ENCODE assay signal across 20 mouse cellular contexts in genomic region chr11:4069664-4070063, GRCm38 (mm10). TPM values are rescaled to one million over a fixed set of nuclear protein-coding genes. Genes with fewer than 3 reads are reported as not detected.
A peak's percentile ranks its signal among the peaks of the same experiment; 100 is the strongest.
DNase-seq lines count a peak whose midpoint lies in the region; ATAC-seq and TF ChIP-seq lines count a peak whose summit lies in the region.
"Had no signal": no experiment of that assay in that cellular context is flagged by ENCODE, and none has a peak within 500 bp of the region (broad histone marks: within the 10 kb centered on the region; RNA-seq: fewer than 3 reads in every experiment).

No protein-coding gene starts in this region.

- H3K27ac ChIP-seq in hindbrain, embryonic 15.5 days (replicated peaks) = no peak overlapping the region
- H3K27ac ChIP-seq in hindbrain, embryonic 12.5 days = no peak overlapping the region
- H3K27ac ChIP-seq in midbrain, embryonic 14.5 days (replicated peaks; ENCODE audit: low read depth, low read length) = no peak overlapping the region
- H3K27ac ChIP-seq: embryonic facial prominence, embryonic 15.5 days had no signal

- 63% methylated on average over 1 of the region's 1 CpGs for WGBS in hindbrain, embryonic 15.5 days
- 75% methylated on average over 1 of the region's 1 CpGs for WGBS in hindbrain, embryonic 12.5 days
- WGBS in lung, adult 2 months = 59% methylated on average over 1 of the region's 1 CpGs
- WGBS in midbrain, embryonic 14.5 days = 77% methylated on average over 1 of the region's 1 CpGs

- H3K27me3 ChIP-seq in hindbrain, embryonic 15.5 days = no peaks in the 10 kb centered on the region
- no peaks in the 10 kb centered on the region; the same call in 1 of the 2 replicates for H3K27me3 ChIP-seq in hindbrain, embryonic 12.5 days
- no peaks in the 10 kb centered on the region for H3K27me3 ChIP-seq in midbrain, embryonic 14.5 days (ENCODE audit: control insufficient read depth, insufficient read depth, low read length)
- H3K27me3 ChIP-seq: embryonic facial prominence, embryonic 15.5 days had no signal

- no peaks in the 10 kb centered on the region for H3K36me3 ChIP-seq in hindbrain, embryonic 15.5 days
- H3K36me3 ChIP-seq in hindbrain, embryonic 12.5 days = no peaks in the 10 kb centered on the region
- H3K36me3 ChIP-seq in midbrain, embryonic 14.5 days (ENCODE audit: control insufficient read depth, insufficient read depth, low read length) = no peaks in the 10 kb centered on the region
- H3K36me3 ChIP-seq: embryonic facial prominence, embryonic 15.5 days had no signal

- no peak for TF ChIP-seq CTCF in lung, adult 2 months (IDR thresholded peaks at IDR 0.05; ENCODE audit: insufficient read depth, low read length)
- TF ChIP-seq CTCF in brain, embryonic 14.5 days (IDR thresholded peaks at IDR 0.05; ENCODE audit: borderline replicate concordance, extremely low read depth, insufficient read depth, insufficient read length) = no peak

- TF ChIP-seq POLR2A in lung, adult 2 months (IDR thresholded peaks at IDR 0.05; ENCODE audit: borderline replicate concordance, extremely low read depth, low read depth, low read length) = peak; percentile 20; the same call in 1 of the 2 replicates
- no peak for TF ChIP-seq POLR2A in brain, embryonic 14.5 days (IDR thresholded peaks at IDR 0.05; ENCODE audit: borderline replicate concordance, extremely low read depth, insufficient read depth, insufficient read length, poor library complexity, severe bottlenecking)

- DNase-seq in lung, adult 2 months = no peak
- no peak for DNase-seq in lung, postnatal 14 days
- peak; percentile 50 for DNase-seq in brain, embryonic 14.5 days (ENCODE audit: low read depth)
- DNase-seq in midbrain, embryonic 14.5 days = peak; percentile 28
- DNase-seq in adrenal gland, adult 2 months = no peak
- DNase-seq: cerebellum, adult 8-10 months; gastrocnemius, postnatal 36 days; kidney, adult 18-20 months; kidney, postnatal 25 days; liver; lung, adult 18-20 months; thymus, adult 18-20 months had no signal

- no peaks in the 10 kb centered on the region for H3K4me1 ChIP-seq in hindbrain, embryonic 15.5 days (replicated peaks)
- no peaks in the 10 kb centered on the region for H3K4me1 ChIP-seq in hindbrain, embryonic 12.5 days
- no peaks in the 10 kb centered on the region for H3K4me1 ChIP-seq in lung, adult 2 months (ENCODE audit: control insufficient read depth, insufficient read depth, low read length)
- H3K4me1 ChIP-seq in midbrain, embryonic 14.5 days (ENCODE audit: control insufficient read depth, insufficient read depth, low read length) = no peaks in the 10 kb centered on the region
- H3K4me1 ChIP-seq: embryonic facial prominence, embryonic 15.5 days had no signal

- no peak overlapping the region for H3K4me2 ChIP-seq in hindbrain, embryonic 15.5 days
- no peak overlapping the region for H3K4me2 ChIP-seq in hindbrain, embryonic 12.5 days (replicated peaks)
- no peak overlapping the region for H3K4me2 ChIP-seq in midbrain, embryonic 14.5 days (ENCODE audit: low read length)
- H3K4me2 ChIP-seq: embryonic facial prominence, embryonic 15.5 days had no signal

- no peak overlapping the region for H3K4me3 ChIP-seq in hindbrain, embryonic 15.5 days
- no peak overlapping the region for H3K4me3 ChIP-seq in hindbrain, embryonic 12.5 days
- peak overlapping the region; percentile 36 for H3K4me3 ChIP-seq in lung, adult 2 months (replicated peaks; ENCODE audit: extremely low read depth, low read depth, low read length)
- H3K4me3 ChIP-seq in midbrain, embryonic 14.5 days (replicated peaks; ENCODE audit: low read depth, low read length) = no peak overlapping the region
- H3K4me3 ChIP-seq: embryonic facial prominence, embryonic 15.5 days had no signal

- no peaks in the 10 kb centered on the region for H3K9me3 ChIP-seq in hindbrain, embryonic 15.5 days
- no peaks in the 10 kb centered on the region for H3K9me3 ChIP-seq in hindbrain, embryonic 12.5 days (replicated peaks)
- no peaks in the 10 kb centered on the region for H3K9me3 ChIP-seq in midbrain, embryonic 14.5 days (ENCODE audit: control insufficient read depth, low read length)
- H3K9me3 ChIP-seq: embryonic facial prominence, embryonic 15.5 days had no signal

- ATAC-seq in hindbrain, embryonic 15.5 days (ENCODE audit: low FRiP score, low read depth) = peak; percentile 54; the same call in 1 of the 2 replicates
- no peak for ATAC-seq in hindbrain, embryonic 12.5 days (ENCODE audit: low FRiP score)
- no peak for ATAC-seq in midbrain, embryonic 14.5 days (ENCODE audit: low FRiP score, low TSS enrichment)

- no peak overlapping the region for H3K9ac ChIP-seq in hindbrain, embryonic 15.5 days
- H3K9ac ChIP-seq in hindbrain, embryonic 12.5 days = no peak overlapping the region
- no peak overlapping the region for H3K9ac ChIP-seq in midbrain, embryonic 14.5 days (replicated peaks; ENCODE audit: low read length)
- H3K9ac ChIP-seq: embryonic facial prominence, embryonic 15.5 days had no signal

RNA-seq across cellular contexts. Expression of gene Sec14l3, which starts 5.0 kb away (rescaled TPM):
- polyA plus RNA-seq in hindbrain, embryonic 15.5 days (2015; fragmentation: Nextera tagmentation; extraction: Ambion mirVana) = 0.39 and 0.86 TPM in 2 replicates
- polyA plus RNA-seq in hindbrain, embryonic 12.5 days (2016; fragmentation: Nextera tagmentation; extraction: Ambion mirVana) = not detected in 2 replicates
- polyA plus RNA-seq in lung, adult 2 months (2012; rRNA removed) = 565 and 735 TPM in 2 replicates
- polyA plus RNA-seq in brain, embryonic 14.5 days (2012; rRNA removed) = 0.23 and 0.29 TPM in 2 replicates
- polyA plus RNA-seq in midbrain, embryonic 14.5 days (2014; fragmentation: Nextera tagmentation; extraction: Ambion mirVana) = 0.38 and 0.77 TPM in 2 replicates
- not detected for total RNA-seq in adrenal gland, adult 2 months (2021)
- 0.10 TPM in 1 of 2 replicates, not detected in the other for polyA plus RNA-seq in adrenal gland, adult 2 months (2012; rRNA removed)
- total RNA-seq: adrenal gland, adult 18-20 months; gastrocnemius, postnatal 36 days; hematopoietic stem cell, adult 5-6 weeks; megakaryocyte progenitor cell, adult 5-6 weeks had no signal
- polyA plus RNA-seq: heart, embryonic 14.5 days; small intestine, adult 2 months had no signal

RNA-seq across cellular contexts. Expression of gene Mtfp1, which starts 25.6 kb away (rescaled TPM):
- 10.7 and 12.3 TPM in 2 replicates for polyA plus RNA-seq in hindbrain, embryonic 15.5 days (2015; fragmentation: Nextera tagmentation; extraction: Ambion mirVana)
- polyA plus RNA-seq in hindbrain, embryonic 12.5 days (2016; fragmentation: Nextera tagmentation; extraction: Ambion mirVana) = 5.4 and 5.6 TPM in 2 replicates
- polyA plus RNA-seq in lung, adult 2 months (2012; rRNA removed) = 8.9 TPM in 2 replicates
- 5.7 and 5.9 TPM in 2 replicates for polyA plus RNA-seq in brain, embryonic 14.5 days (2012; rRNA removed)
- polyA plus RNA-seq in midbrain, embryonic 14.5 days (2014; fragmentation: Nextera tagmentation; extraction: Ambion mirVana) = 7.6 and 9.1 TPM in 2 replicates
- total RNA-seq in adrenal gland, adult 2 months (2021) = 10 to 100 TPM; 19.3 to 24.2 TPM
- polyA plus RNA-seq in adrenal gland, adult 2 months (2012; rRNA removed) = 40.4 and 43.8 TPM in 2 replicates

RNA-seq across cellular contexts. Expression of gene Sec14l4, which starts 38.4 kb away (rescaled TPM):
- polyA plus RNA-seq in hindbrain, embryonic 15.5 days (2015; fragmentation: Nextera tagmentation; extraction: Ambion mirVana) = not detected in 2 replicates
- polyA plus RNA-seq in hindbrain, embryonic 12.5 days (2016; fragmentation: Nextera tagmentation; extraction: Ambion mirVana) = not detected in 2 replicates
- 41.0 and 56.3 TPM in 2 replicates for polyA plus RNA-seq in lung, adult 2 months (2012; rRNA removed)
- 0.05 TPM in 1 of 2 replicates, not detected in the other for polyA plus RNA-seq in brain, embryonic 14.5 days (2012; rRNA removed)
- not detected in 2 replicates for polyA plus RNA-seq in midbrain, embryonic 14.5 days (2014; fragmentation: Nextera tagmentation; extraction: Ambion mirVana)
- 1 to 10 TPM; 3.2 to 7.2 TPM for total RNA-seq in adrenal gland, adult 2 months (2021)
- polyA plus RNA-seq in adrenal gland, adult 2 months (2012; rRNA removed) = 1.2 and 1.7 TPM in 2 replicates
- total RNA-seq: gastrocnemius, postnatal 36 days; hematopoietic stem cell, adult 5-6 weeks; megakaryocyte progenitor cell, adult 5-6 weeks had no signal
- polyA plus RNA-seq: heart, embryonic 14.5 days had no signal

RNA-seq across cellular contexts. Expression of gene Sec14l2, which starts 53.6 kb away (rescaled TPM):
- 6.1 and 6.4 TPM in 2 replicates for polyA plus RNA-seq in hindbrain, embryonic 15.5 days (2015; fragmentation: Nextera tagmentation; extraction: Ambion mirVana)
- polyA plus RNA-seq in hindbrain, embryonic 12.5 days (2016; fragmentation: Nextera tagmentation; extraction: Ambion mirVana) = 1.8 and 3.1 TPM in 2 replicates
- 8.2 and 10.7 TPM in 2 replicates for polyA plus RNA-seq in lung, adult 2 months (2012; rRNA removed)
- 4.1 and 5.9 TPM in 2 replicates for polyA plus RNA-seq in brain, embryonic 14.5 days (2012; rRNA removed)
- 2.0 and 3.3 TPM in 2 replicates for polyA plus RNA-seq in midbrain, embryonic 14.5 days (2014; fragmentation: Nextera tagmentation; extraction: Ambion mirVana)
- 1 to 10 TPM; 1.8 to 2.2 TPM for total RNA-seq in adrenal gland, adult 2 months (2021)
- 0.59 and 0.71 TPM in 2 replicates for polyA plus RNA-seq in adrenal gland, adult 2 months (2012; rRNA removed)

Comparison
In these comparisons a context has a peak if more than half of its experiments do, and no peak if none do; other contexts are left out.
1. DNase-seq: peak in brain, embryonic 14.5 days (single experiment) and midbrain, embryonic 14.5 days (single experiment); none in lung, adult 2 months (single experiment), lung, postnatal 14 days (single experiment) and adrenal gland, adult 2 months (single experiment).
2. RNA of gene Sec14l3, which starts 5.0 kb away (polyA plus RNA-seq): 565 to 735 TPM in lung, adult 2 months; 0.39 to 0.86 TPM in hindbrain, embryonic 15.5 days, 0.38 to 0.77 TPM in midbrain, embryonic 14.5 days, 0.23 to 0.29 TPM in brain, embryonic 14.5 days, not detected in hindbrain, embryonic 12.5 days and 0.10 TPM in adrenal gland, adult 2 months; every median in the first group is over 100 times any median in the second.
3. RNA of gene Sec14l4, which starts 38.4 kb away (polyA plus RNA-seq): 41.0 to 56.3 TPM in lung, adult 2 months; 1.2 to 1.7 TPM in adrenal gland, adult 2 months, 0.05 TPM in brain, embryonic 14.5 days, not detected in hindbrain, embryonic 15.5 days, not detected in hindbrain, embryonic 12.5 days and not detected in midbrain, embryonic 14.5 days; every median in the first group is over 10 times any median in the second.